Mouse (Mus musculus) CH12.LX (cell line): ENCODE measurements around the gene Olfr980. TPM values are rescaled to one million over a fixed set of nuclear protein-coding genes. Genes with fewer than 3 reads are reported as not detected.

Source experiments
- DNase-seq: peaks from one replicate; pipeline ENCODE4 v3.0.0-alpha.2; 2013; ENCODE audit errors: extremely low read depth
- H3K27ac ChIP-seq: 2 replicates; pipeline ENCODE4 v1.5.1; 2012; ENCODE audit warnings: low read depth, mild to moderate bottlenecking, control low read depth, moderate library complexity; ENCODE audit not compliant: insufficient read depth
- H3K27me3 ChIP-seq: replicated peaks from 2 replicates; pipeline ENCODE3; 2012; ENCODE audit warnings: inconsistent platforms
- H3K36me3 ChIP-seq, 2 experiments: replicated peaks in 1 of 2; 2 replicates each; pipeline versions ENCODE3 to v1.6.1; 2012; ENCODE audit warnings: inconsistent platforms in 1 of 2, low read length in 1 of 2, mild to moderate bottlenecking in 1 of 2, mixed read lengths in 1 of 2, moderate library complexity in 1 of 2; ENCODE audit not compliant: control insufficient read depth in 1 of 2, insufficient read depth in 1 of 2
- H3K4me1 ChIP-seq, 2 experiments: 2 replicates each; pipeline ENCODE4 v1.6.1; 2012; ENCODE audit warnings: inconsistent platforms in 1 of 2, moderate library complexity in 1 of 2; ENCODE audit not compliant: insufficient read depth in 2 of 2, control insufficient read depth in 1 of 2
- H3K4me2 ChIP-seq: 2 replicates; pipeline ENCODE4 v1.6.1; 2012; ENCODE audit warnings: low read depth, mild to moderate bottlenecking, control low read depth; ENCODE audit not compliant: poor library complexity, insufficient read depth, severe bottlenecking
- H3K4me3 ChIP-seq, 3 experiments: fragments of 150-350 bp in 1 of 3; sonication (generic) in 1 of 3; replicated peaks in 1 of 3; 2 replicates each; pipeline versions ENCODE3 to v1.5.1; 2011 to 2012; ENCODE audit warnings: low read depth in 2 of 3, low read length in 2 of 3, mild to moderate bottlenecking in 2 of 3, moderate library complexity in 2 of 3, control low read depth in 1 of 3, improper control_type of control experiment in 1 of 3, inconsistent platforms in 1 of 3, mixed read lengths in 1 of 3; ENCODE audit not compliant: poor library complexity in 1 of 3
- H3K79me2 ChIP-seq: replicated peaks from 2 replicates; pipeline ENCODE4 v1.6.1; 2012; ENCODE audit warnings: mild to moderate bottlenecking, moderate library complexity; ENCODE audit not compliant: control insufficient read depth, poor library complexity, insufficient read depth, severe bottlenecking; ENCODE audit errors: extremely low read depth
- H3K9ac ChIP-seq: 2 replicates; pipeline ENCODE4 v1.6.1; 2012; ENCODE audit warnings: low read depth, mild to moderate bottlenecking, control low read depth, moderate library complexity; ENCODE audit not compliant: insufficient read depth
- H3K9me3 ChIP-seq: replicated peaks from 2 replicates; pipeline ENCODE3; 2012; ENCODE audit warnings: low read length, inconsistent platforms, mixed read lengths
- CHD1 ChIP-seq: IDR thresholded peaks from 2 replicates; pipeline ENCODE4 v1.6.1; 2012; ENCODE audit warnings: low read depth, low read length, improper control_type of control experiment, inconsistent platforms
- ELF1 ChIP-seq: IDR thresholded peaks from 2 replicates; pipeline ENCODE4 v1.6.1; 2014; ENCODE audit warnings: low read depth, mild to moderate bottlenecking, inconsistent platforms, low read length, improper control_type of control experiment
- EP300 ChIP-seq: IDR thresholded peaks from 2 replicates; pipeline ENCODE4 v1.6.1; 2011; ENCODE audit warnings: low read length, improper control_type of control experiment
- ETS1 ChIP-seq: conservative IDR thresholded peaks from 2 replicates; pipeline ENCODE4 v1.6.1; 2012; ENCODE audit warnings: low read depth, mild to moderate bottlenecking, inconsistent platforms, low read length, improper control_type of control experiment, moderate library complexity
- HCFC1 ChIP-seq: IDR thresholded peaks from 2 replicates; pipeline ENCODE4 v1.6.1; 2012; ENCODE audit warnings: low read depth, mild to moderate bottlenecking, inconsistent platforms, low read length, improper control_type of control experiment
- MAZ ChIP-seq: IDR thresholded peaks from 2 replicates; pipeline ENCODE4 v1.6.1; 2012; ENCODE audit warnings: low read depth, mild to moderate bottlenecking, inconsistent platforms, low read length, improper control_type of control experiment, moderate library complexity
- MEF2A ChIP-seq: IDR thresholded peaks from 2 replicates; pipeline ENCODE4 v1.6.1; 2014; ENCODE audit warnings: low read depth, mild to moderate bottlenecking, inconsistent platforms, low read length, improper control_type of control experiment, borderline replicate concordance
- MXI1 ChIP-seq: IDR thresholded peaks from 2 replicates; pipeline ENCODE4 v1.6.1; 2011; ENCODE audit warnings: mild to moderate bottlenecking, low read depth, low read length, improper control_type of control experiment
- NRF1 ChIP-seq: IDR thresholded peaks from 2 replicates; pipeline ENCODE4 v1.6.1; 2014; ENCODE audit warnings: low read depth, mild to moderate bottlenecking, inconsistent platforms, low read length, improper control_type of control experiment, moderate library complexity
- PAX5 ChIP-seq: IDR thresholded peaks from 2 replicates; pipeline ENCODE4 v1.6.1; 2012; ENCODE audit warnings: low read length, inconsistent platforms, mixed read lengths
- POLR2A ChIP-seq: IDR thresholded peaks from 2 replicates; pipeline ENCODE4 v1.6.1; 2011; ENCODE audit warnings: low read depth, mild to moderate bottlenecking, improper control_type of control experiment, low read length
- POLR2AphosphoS2 ChIP-seq: IDR thresholded peaks from 2 replicates; pipeline ENCODE4 v1.6.1; 2011; ENCODE audit warnings: low read depth, low read length, improper control_type of control experiment
- RAD21 ChIP-seq: IDR thresholded peaks from 2 replicates; pipeline ENCODE4 v1.6.1; 2011; ENCODE audit warnings: low read depth, mild to moderate bottlenecking, low read length, improper control_type of control experiment, moderate library complexity
- RCOR1 ChIP-seq: conservative IDR thresholded peaks from 2 replicates; pipeline ENCODE4 v1.6.1; 2012; ENCODE audit warnings: low read depth, mild to moderate bottlenecking, inconsistent platforms, low read length, improper control_type of control experiment
- SIN3A ChIP-seq: IDR thresholded peaks from 2 replicates; pipeline ENCODE4 v1.6.1; 2012; ENCODE audit warnings: low read length, improper control_type of control experiment, inconsistent platforms
- SMC3 ChIP-seq: IDR thresholded peaks from 2 replicates; pipeline ENCODE4 v1.6.1; 2011; ENCODE audit warnings: low read depth, low read length, improper control_type of control experiment
- TCF12 ChIP-seq: IDR thresholded peaks from 2 replicates; pipeline ENCODE4 v1.6.1; 2014; ENCODE audit warnings: low read depth, mild to moderate bottlenecking, inconsistent platforms, low read length, improper control_type of control experiment
- USF1 ChIP-seq: IDR thresholded peaks from 2 replicates; pipeline ENCODE4 v1.6.1; 2014; ENCODE audit warnings: low read depth, mild to moderate bottlenecking, inconsistent platforms, low read length, improper control_type of control experiment
- ZMIZ1 ChIP-seq: IDR thresholded peaks from 2 replicates; pipeline ENCODE4 v1.6.1; 2012; ENCODE audit warnings: low read depth, mild to moderate bottlenecking, inconsistent platforms, low read length, improper control_type of control experiment
- dilution Hi-C: fragments of 300-500 bp; cut with MboI; formaldehyde crosslinking; loops from 2 replicates; pipeline ENCODE4 v1.14.3; 2020; ENCODE audit warnings: low sequenced_read_pairs; ENCODE audit not compliant: extremely low pct_unique_long_range_greater_than_20kb, extremely low pct_ligation_motif_present
- in situ Hi-C: fragments of 300-500 bp; cut with MboI; formaldehyde crosslinking; loops from 3 replicates; pipeline ENCODE4 v1.14.3; 2019; ENCODE audit warnings: low sequenced_read_pairs, low pct_ligation_motif_present, low pct_unique_long_range_greater_than_20kb, mixed read lengths
- polyA plus RNA-seq: library from polyadenylated mRNA; unstranded; fragments of >175 nt; gene quantifications from 2 replicates; pipeline ENCODE4 v1.2.1, GENCODE M21; 2012; ENCODE audit warnings: low read depth; ENCODE audit not compliant: insufficient read length
- total RNA-seq, 2 experiments: library from RNA; depleted of rRNA; stranded (reverse); fragments of 300-350 nt in 1 of 2; fragments of >200 nt in 1 of 2; gene quantifications; 2 replicates each; pipeline ENCODE4 v1.2.3; 2012 to 2014

Gene Olfr980
- not detected in 2 replicates for total RNA-seq (2012; rRNA removed)
- not detected in 2 replicates for total RNA-seq (2014; rRNA removed)
- polyA plus RNA-seq: not detected in 2 replicates

DNA sequence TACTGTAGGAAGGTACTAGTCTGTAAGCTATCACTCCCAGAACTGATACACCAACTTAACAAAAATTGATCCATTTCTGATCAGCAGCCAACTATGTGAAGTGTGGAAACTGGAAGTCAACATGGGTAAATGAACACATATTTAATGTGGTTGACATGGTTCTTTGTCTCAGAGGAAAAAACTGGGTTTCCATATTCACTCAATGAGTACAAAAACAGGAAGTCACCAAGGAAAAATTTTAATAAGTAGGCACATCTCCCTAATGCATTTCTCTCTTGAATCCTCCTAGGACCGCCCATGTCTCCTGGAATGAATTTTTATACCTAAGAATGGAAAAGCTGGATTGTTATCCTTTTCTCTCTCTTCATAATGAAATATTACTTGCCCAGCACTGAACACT, at the start of gene Olfr980:
Olfr980 (minus strand) TSS at position 101 of the 400 bp plus-strand sequence.
- Histone ChIP-seq H3K4me1 (no peaks in the 10 kb centered on the region), H3K27ac (no peak within 1 kb of the TSS), H3K4me2 (no peak within 1 kb of the TSS), H3K27me3 (no peaks in the 10 kb centered on the region), H3K36me3 (no peaks in the 10 kb centered on the region)
- dilution Hi-C loops: no loop called here
- in situ Hi-C loops: no loop called here
- TF ChIP-seq HCFC1 (no peak), EP300 (no peak), POLR2AphosphoS2 (no peak), SMC3 (no peak)
- TF ChIP-seq, all 38 proteins: peak for 0
- Histone ChIP-seq H3K9ac (no peak within 1 kb of the TSS), H3K9me3 (no peaks in the 10 kb centered on the region), H3K4me3 (no peak within 1 kb of the TSS), H3K79me2 (no peaks in the 10 kb centered on the region)
- no peak for DNase-seq

DNA sequence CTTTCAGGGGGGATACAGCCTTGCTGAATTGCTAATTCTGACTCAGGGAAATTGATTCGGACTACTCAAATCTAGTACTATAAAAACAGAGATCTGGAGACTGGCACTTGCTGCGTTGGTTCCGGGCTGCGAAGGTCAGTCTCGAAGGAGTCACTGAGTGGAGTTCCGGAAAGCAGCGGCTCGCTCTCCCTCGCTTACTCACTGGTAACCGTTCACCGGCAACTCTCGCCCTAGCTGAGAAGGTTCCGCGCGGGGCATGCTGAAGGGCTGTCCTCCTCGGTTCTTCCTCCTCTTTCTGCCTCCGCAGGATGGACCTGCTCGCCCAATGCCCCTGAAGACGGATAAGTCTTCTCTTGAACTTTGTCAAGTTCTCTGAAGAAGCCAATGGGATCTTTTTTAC, 40.8 kb upstream of the Olfr980 start:
- no peak overlapping the region for H3K27ac ChIP-seq
- H3K9me3 ChIP-seq: no peaks in the 10 kb centered on the region
- H3K27me3 ChIP-seq: no peaks in the 10 kb centered on the region
- no peaks in the 10 kb centered on the region for H3K36me3 ChIP-seq
- H3K4me1 ChIP-seq: no peaks in the 10 kb centered on the region
- no peaks in the 10 kb centered on the region for H3K79me2 ChIP-seq
- H3K4me3 ChIP-seq: no peak overlapping the region
- TF ChIP-seq RCOR1 (no peak), ETS1 (no peak), TCF12 (no peak), SMC3 (no peak), SIN3A (no peak), NRF1 (no peak), ZMIZ1 (no peak), MXI1 (no peak), POLR2A (no peak)
- TF ChIP-seq, all 38 proteins: peak for 0
- no peak for DNase-seq
- dilution Hi-C loops (no loop called here), in situ Hi-C loops (no loop called here)
- no peak overlapping the region for H3K9ac ChIP-seq
- no peak overlapping the region for H3K4me2 ChIP-seq

DNA sequence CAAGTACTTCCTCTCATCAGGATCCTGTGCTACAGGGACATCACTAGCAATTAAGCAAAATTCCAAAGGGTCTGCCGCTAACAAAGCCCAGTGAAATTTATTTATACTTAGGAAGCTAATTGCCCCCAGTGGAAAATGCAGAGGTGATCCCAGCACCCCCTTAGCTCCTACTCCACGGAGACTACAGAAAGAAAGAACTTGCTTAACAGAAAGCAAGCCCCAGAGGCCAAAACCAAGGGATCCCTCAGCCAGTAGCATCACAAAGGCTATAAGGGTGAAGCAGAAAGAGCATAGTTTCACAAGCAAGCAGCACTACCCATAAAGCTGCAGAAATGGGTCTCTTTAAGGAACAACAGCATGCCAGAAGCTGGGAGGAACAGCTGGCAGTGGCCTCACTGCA, 11.8 kb upstream of the Olfr980 start, which contains the start of gene Olfr981:
Olfr981 (plus strand) TSS at position 301 of the 400 bp plus-strand sequence.
- Histone ChIP-seq H3K9me3 (no peaks in the 10 kb centered on the region), H3K27me3 (no peaks in the 10 kb centered on the region), H3K4me1 (no peaks in the 10 kb centered on the region), H3K4me2 (no peak within 1 kb of the TSS), H3K9ac (no peak within 1 kb of the TSS), H3K79me2 (no peaks in the 10 kb centered on the region), H3K36me3 (no peaks in the 10 kb centered on the region), H3K4me3 (no peak within 1 kb of the TSS), H3K27ac (no peak within 1 kb of the TSS)
- no peak for DNase-seq
- dilution Hi-C loops: no loop called here
- no peak for TF ChIP-seq MXI1
- no peak for TF ChIP-seq SIN3A
- TF ChIP-seq MAZ: no peak
- no peak for TF ChIP-seq MEF2A
- no peak for TF ChIP-seq RAD21
- TF ChIP-seq ZMIZ1: no peak
- no peak for TF ChIP-seq ELF1
- no peak for TF ChIP-seq PAX5
- TF ChIP-seq USF1: no peak
- no peak for TF ChIP-seq CHD1
- in situ Hi-C loops: no loop called here
